ENCODE assay signal across 8 mouse cellular contexts in genomic region chr11:114812731-114813240, GRCm38 (mm10). TPM values are rescaled to one million over a fixed set of nuclear protein-coding genes. Genes with fewer than 3 reads are reported as not detected.
DNase-seq lines count a peak whose midpoint lies in the region; ATAC-seq and TF ChIP-seq lines count a peak whose summit lies in the region.

No protein-coding gene starts in this region.

- H3K27ac ChIP-seq in bone marrow macrophage, adult 2 months (ENCODE audit: insufficient read depth, low read depth, low read length) = no peak overlapping the region
- H3K27ac ChIP-seq in heart, postnatal 0 days (ENCODE audit: low read depth) = no peak overlapping the region
- no peak overlapping the region for H3K27ac ChIP-seq in liver, embryonic 16.5 days (ENCODE audit: low read length)

- peak; percentile 82 for TF ChIP-seq CTCF in bone marrow macrophage, adult 2 months (IDR thresholded peaks at IDR 0.05; ENCODE audit: low read depth, low read length)
- TF ChIP-seq CTCF in heart, postnatal 0 days (IDR thresholded peaks at IDR 0.05; ENCODE audit: low read depth) = peak; percentile 95

- no peak overlapping the region for H3K9ac ChIP-seq in heart, postnatal 0 days (replicated peaks; ENCODE audit: low read depth, low read length)
- no peak overlapping the region for H3K9ac ChIP-seq in liver, embryonic 16.5 days (ENCODE audit: low read depth, low read length)

- H3K4me3 ChIP-seq in bone marrow macrophage, adult 2 months (ENCODE audit: insufficient read depth, low read length) = no peak overlapping the region
- no peak overlapping the region for H3K4me3 ChIP-seq in heart, postnatal 0 days (ENCODE audit: low read depth, low read length)
- H3K4me3 ChIP-seq in liver, embryonic 16.5 days (ENCODE audit: low read depth, low read length) = no peak overlapping the region

- H3K9me3 ChIP-seq in heart, postnatal 0 days (replicated peaks; ENCODE audit: control insufficient read depth, low read length) = no peaks in the 10 kb centered on the region
- no peaks in the 10 kb centered on the region for H3K9me3 ChIP-seq in liver, embryonic 16.5 days (replicated peaks; ENCODE audit: control insufficient read depth, low read length)

- DNase-seq in B cell, adult 2 months = peak; percentile 93 to 94
- DNase-seq in fibroblast of lung, adult 2 months (ENCODE audit: low read depth) = peak; percentile 31
- peak; percentile 83 for DNase-seq in heart, postnatal 0 days (ENCODE audit: low spot score)
- peak; percentile 97 to 99 for DNase-seq in kidney, postnatal 4 days
- peak; percentile 75 for DNase-seq in testis, postnatal 14 days (ENCODE audit: low spot score)

- 18% methylated on average over 6 of the region's 6 CpGs for WGBS in heart, postnatal 0 days
- 8% methylated on average over 6 of the region's 6 CpGs for WGBS in liver, embryonic 16.5 days (ENCODE audit: insufficient replicate concordance)

- no peaks in the 10 kb centered on the region for H3K36me3 ChIP-seq in heart, postnatal 0 days (replicated peaks; ENCODE audit: control insufficient read depth, insufficient read depth, low read length)
- no peaks in the 10 kb centered on the region for H3K36me3 ChIP-seq in liver, embryonic 16.5 days (ENCODE audit: control insufficient read depth, insufficient read depth)

- TF ChIP-seq EP300 in heart, postnatal 0 days (IDR thresholded peaks at IDR 0.05; ENCODE audit: low read depth) = no peak

- H3K4me2 ChIP-seq in heart, postnatal 0 days (ENCODE audit: low read depth, low read length) = no peak overlapping the region
- no peak overlapping the region for H3K4me2 ChIP-seq in liver, embryonic 16.5 days (ENCODE audit: low read depth, low read length)

- H3K4me1 ChIP-seq in bone marrow macrophage, adult 2 months (ENCODE audit: control insufficient read depth, insufficient read depth, low read length) = peaks cover 12% of the 10 kb centered on the region
- H3K4me1 ChIP-seq in heart, postnatal 0 days (ENCODE audit: control insufficient read depth, insufficient read depth) = peaks cover 7% of the 10 kb centered on the region; the same call in 1 of the 2 replicates
- no peaks in the 10 kb centered on the region; the same call in 1 of the 2 replicates for H3K4me1 ChIP-seq in liver, embryonic 16.5 days (ENCODE audit: control insufficient read depth, low read depth, low read length)

- peak; percentile 47 for ATAC-seq in heart, postnatal 0 days (ENCODE audit: insufficient read depth, low read depth)
- peak; percentile 53; the same call in 1 of the 2 replicates for ATAC-seq in liver, embryonic 16.5 days (ENCODE audit: low read depth)
- ATAC-seq in neutrophil, adult 5-6 weeks (ENCODE audit: extremely low read depth, insufficient number of reproducible peaks, low FRiP score, poor library complexity, severe bottlenecking) = peak; percentile 66

- TF ChIP-seq POLR2A in bone marrow macrophage, adult 2 months (IDR thresholded peaks at IDR 0.05; ENCODE audit: borderline replicate concordance, low read depth, low read length) = no peak

- H3K27me3 ChIP-seq in heart, postnatal 0 days (ENCODE audit: control insufficient read depth, insufficient read depth, low read length) = no peaks in the 10 kb centered on the region
- no peaks in the 10 kb centered on the region for H3K27me3 ChIP-seq in liver, embryonic 16.5 days (ENCODE audit: control insufficient read depth, insufficient read depth, low read depth, low read length)

RNA-seq across cellular contexts. Expression of gene Gpr142, which starts 14.1 kb away (rescaled TPM):
- not detected in 2 replicates for polyA plus RNA-seq in bone marrow macrophage, adult 2 months (2012; ENCODE audit: insufficient read depth, insufficient read length, missing spikeins)
- total RNA-seq in heart, postnatal 0 days (2014; rRNA removed; ENCODE audit: low replicate concordance) = not detected in 2 replicates
- not detected in 2 replicates for polyA plus RNA-seq in heart, postnatal 0 days (2015; fragmentation: Nextera tagmentation; extraction: Ambion mirVana)
- not detected in 2 replicates for polyA plus RNA-seq in liver, embryonic 16.5 days (2015; fragmentation: Nextera tagmentation; extraction: Ambion mirVana)
- total RNA-seq in neutrophil, adult 5-6 weeks (2017) = not detected in 2 replicates

RNA-seq across cellular contexts. Expression of gene Btbd17, which starts 17.0 kb away (rescaled TPM):
- not detected in 2 replicates for polyA plus RNA-seq in bone marrow macrophage, adult 2 months (2012; ENCODE audit: insufficient read depth, insufficient read length, missing spikeins)
- total RNA-seq in heart, postnatal 0 days (2014; rRNA removed; ENCODE audit: low replicate concordance) = not detected in 2 replicates
- 0.12 and 0.18 TPM in 2 replicates for polyA plus RNA-seq in heart, postnatal 0 days (2015; fragmentation: Nextera tagmentation; extraction: Ambion mirVana)
- not detected in 2 replicates for polyA plus RNA-seq in liver, embryonic 16.5 days (2015; fragmentation: Nextera tagmentation; extraction: Ambion mirVana)
- not detected in 2 replicates for total RNA-seq in neutrophil, adult 5-6 weeks (2017)

RNA-seq across cellular contexts. Expression of gene Gprc5c, which starts 38.2 kb away (rescaled TPM):
- polyA plus RNA-seq in bone marrow macrophage, adult 2 months (2012; ENCODE audit: insufficient read depth, insufficient read length, missing spikeins) = 35.4 and 38.0 TPM in 2 replicates
- total RNA-seq in heart, postnatal 0 days (2014; rRNA removed; ENCODE audit: low replicate concordance) = 14.1 and 16.5 TPM in 2 replicates
- polyA plus RNA-seq in heart, postnatal 0 days (2015; fragmentation: Nextera tagmentation; extraction: Ambion mirVana) = 6.8 and 7.5 TPM in 2 replicates
- polyA plus RNA-seq in liver, embryonic 16.5 days (2015; fragmentation: Nextera tagmentation; extraction: Ambion mirVana) = 19.5 and 20.2 TPM in 2 replicates
- 0.37 and 1.0 TPM in 2 replicates for total RNA-seq in neutrophil, adult 5-6 weeks (2017)

RNA-seq across cellular contexts. Expression of gene Kif19a, which starts 47.6 kb away (rescaled TPM):
- polyA plus RNA-seq in bone marrow macrophage, adult 2 months (2012; ENCODE audit: insufficient read depth, insufficient read length, missing spikeins) = 2.5 and 3.0 TPM in 2 replicates
- total RNA-seq in heart, postnatal 0 days (2014; rRNA removed; ENCODE audit: low replicate concordance) = 2.7 TPM in 1 of 2 replicates, not detected in the other
- 0.08 and 0.14 TPM in 2 replicates for polyA plus RNA-seq in heart, postnatal 0 days (2015; fragmentation: Nextera tagmentation; extraction: Ambion mirVana)
- 0.09 and 0.17 TPM in 2 replicates for polyA plus RNA-seq in liver, embryonic 16.5 days (2015; fragmentation: Nextera tagmentation; extraction: Ambion mirVana)
- 3.1 and 5.4 TPM in 2 replicates for total RNA-seq in neutrophil, adult 5-6 weeks (2017)

Comparison
In these comparisons a context has a peak if more than half of its experiments do, and no peak if none do; other contexts are left out.
1. DNase-seq: peak in every context shown above with its lines; median percentile 98 in kidney, postnatal 4 days; 94 in B cell, adult 2 months; 83 in heart, postnatal 0 days; 75 in testis, postnatal 14 days; 31 in fibroblast of lung, adult 2 months.